Mouse (Mus musculus) lung, postnatal 10 days (tissue): ENCODE data around the gene Specc1.

Experiments used
- DNase-seq: peaks from one replicate; pipeline ENCODE4 v3.0.0; 2021

The Specc1 gene

DNA sequence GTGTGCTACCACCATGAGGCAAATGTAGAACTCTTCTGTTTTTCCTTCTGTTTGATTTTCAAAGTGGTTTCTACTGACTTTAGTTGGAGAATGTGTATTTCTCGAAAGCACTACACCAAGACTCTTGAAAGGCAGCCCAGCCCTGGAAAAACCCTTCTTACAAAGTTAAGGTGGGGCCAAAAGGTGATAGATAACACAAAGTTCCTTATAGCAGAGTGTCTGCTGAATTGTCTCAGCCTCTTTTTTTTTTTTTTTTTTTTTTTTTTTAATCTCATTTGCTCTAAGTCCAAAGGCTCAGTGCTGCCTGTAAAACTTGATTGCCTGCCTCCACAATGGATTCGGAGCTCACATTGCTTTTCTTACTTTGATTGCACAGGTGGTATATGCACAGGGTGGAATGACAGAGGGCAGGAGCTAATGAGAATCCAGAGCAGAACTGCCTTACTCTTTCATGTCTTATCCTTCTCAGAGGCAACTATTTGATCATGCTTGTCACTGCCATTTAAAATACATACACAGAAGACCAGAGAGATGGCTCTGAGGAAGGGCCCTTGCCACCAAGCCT lies 150.8 kb downstream of the Specc1 start:
- DNase-seq: no peak

DNA sequence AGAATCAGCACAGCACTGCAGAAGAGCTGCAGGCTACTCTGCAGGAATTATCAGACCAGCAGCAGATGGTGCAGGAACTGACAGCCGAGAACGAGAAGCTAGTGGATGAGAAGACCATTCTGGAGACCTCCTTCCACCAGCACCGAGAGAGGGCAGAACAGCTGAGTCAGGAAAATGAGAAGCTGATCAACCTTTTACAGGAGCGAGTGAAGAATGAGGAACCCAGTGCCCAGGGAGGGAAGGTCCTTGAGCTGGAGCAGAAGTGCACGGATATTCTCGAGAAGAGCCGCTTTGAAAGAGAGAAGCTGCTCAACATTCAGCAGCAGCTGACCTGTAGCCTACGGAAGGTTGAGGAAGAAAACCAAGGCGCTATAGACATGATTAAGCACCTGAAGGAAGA lies 162.0 kb downstream of the Specc1 start:
- DNase-seq: no peak

DNA sequence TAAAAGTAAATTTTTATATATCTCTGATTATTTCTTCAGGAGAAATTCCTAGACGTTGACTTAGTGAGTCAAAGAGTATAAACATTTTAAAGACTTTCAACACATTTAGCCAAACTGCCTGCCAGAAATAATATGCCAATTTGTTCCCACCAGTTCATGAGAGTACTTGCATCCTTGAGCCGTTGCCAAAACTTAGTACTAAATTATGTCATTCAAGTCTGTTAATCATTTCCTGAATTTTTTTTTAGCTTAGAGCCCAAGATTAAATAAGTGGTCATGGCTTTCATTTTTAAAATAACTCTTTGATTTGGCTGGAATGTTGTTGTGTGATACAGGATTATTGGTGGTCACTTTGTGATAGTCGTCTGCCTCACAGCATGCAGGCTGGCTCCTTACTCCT lies 163.3 kb downstream of the Specc1 start:
- DNase-seq: peak; percentile 28

DNA sequence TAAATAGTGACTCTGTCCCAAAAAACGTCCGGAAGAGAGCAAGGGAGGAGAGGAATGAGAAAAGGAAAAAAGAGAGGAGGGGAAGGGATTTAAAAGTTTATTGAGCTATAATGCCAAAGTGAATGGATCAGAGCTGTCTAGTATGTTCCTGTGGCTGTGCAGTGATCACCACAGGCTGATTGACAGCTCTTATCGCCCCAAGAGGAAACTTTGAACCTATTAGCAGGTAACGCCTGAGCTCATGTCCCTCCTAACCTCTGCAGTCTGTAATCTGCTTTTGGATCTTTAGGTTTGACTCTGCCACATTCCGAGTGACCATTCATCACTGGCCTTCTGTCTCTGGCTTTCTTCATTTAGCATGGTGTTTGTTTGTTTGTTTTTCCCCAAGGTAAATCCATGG lies 164.8 kb downstream of the Specc1 start:
- no peak for DNase-seq

DNA sequence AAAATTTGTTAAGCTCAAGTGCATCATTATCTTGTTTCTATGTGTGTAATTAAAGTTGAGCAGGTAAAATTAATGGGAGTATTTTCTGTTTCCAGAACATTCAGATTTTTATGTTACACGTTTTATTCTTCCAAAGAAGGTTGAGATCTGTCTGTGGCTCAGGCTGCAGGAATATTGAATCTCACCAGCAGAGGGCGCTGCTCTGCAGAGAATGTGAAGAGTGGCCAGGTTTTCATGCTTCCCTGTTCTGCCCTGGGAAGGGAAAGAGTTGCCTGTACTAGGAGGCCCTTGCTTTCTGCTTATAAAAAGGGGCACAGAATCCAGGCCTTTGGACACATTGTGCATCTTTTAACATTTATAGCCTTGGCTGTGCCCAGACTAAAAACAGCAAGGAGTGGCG lies 171.1 kb downstream of the Specc1 start:
- peak; percentile 88 for DNase-seq

DNA sequence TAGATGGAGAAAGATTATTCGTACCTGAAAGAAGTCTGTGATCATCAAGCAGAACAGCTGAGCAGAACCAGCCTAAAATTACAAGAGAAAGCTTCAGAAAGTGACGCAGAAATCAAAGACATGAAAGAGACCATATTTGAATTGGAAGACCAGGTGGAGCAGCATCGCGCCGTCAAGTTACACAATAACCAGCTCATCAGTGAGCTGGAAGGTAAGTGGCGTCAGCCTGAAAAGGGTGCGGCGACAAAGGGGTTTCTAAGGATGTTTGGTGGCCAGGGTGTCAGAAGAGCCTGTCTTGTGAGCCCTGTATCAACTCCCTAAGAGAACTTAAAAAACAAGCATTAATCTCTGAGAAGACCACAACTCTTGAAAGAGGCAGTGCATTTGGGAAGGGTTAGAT lies 171.6 kb downstream of the Specc1 start:
- DNase-seq: no peak

DNA sequence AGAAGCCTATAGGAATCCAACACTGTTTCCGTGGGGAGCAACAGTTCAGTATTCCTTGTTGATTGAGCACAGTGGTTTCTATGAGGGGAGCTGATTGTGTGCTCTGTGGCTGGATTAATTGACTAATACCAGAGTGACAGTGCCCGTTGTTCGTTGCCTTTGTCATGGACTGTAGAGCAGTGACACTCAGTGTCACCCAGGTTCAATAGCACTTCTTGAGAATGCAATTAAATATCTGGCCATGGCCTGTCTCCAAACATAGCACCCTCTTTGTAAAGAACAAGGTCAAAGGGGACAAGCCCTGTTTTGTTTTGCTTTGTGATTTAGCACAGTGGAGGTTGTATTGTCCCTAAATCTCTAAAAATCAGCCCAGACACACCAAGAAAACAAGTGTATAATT lies 173.6 kb downstream of the Specc1 start:
- DNase-seq: no peak

DNA sequence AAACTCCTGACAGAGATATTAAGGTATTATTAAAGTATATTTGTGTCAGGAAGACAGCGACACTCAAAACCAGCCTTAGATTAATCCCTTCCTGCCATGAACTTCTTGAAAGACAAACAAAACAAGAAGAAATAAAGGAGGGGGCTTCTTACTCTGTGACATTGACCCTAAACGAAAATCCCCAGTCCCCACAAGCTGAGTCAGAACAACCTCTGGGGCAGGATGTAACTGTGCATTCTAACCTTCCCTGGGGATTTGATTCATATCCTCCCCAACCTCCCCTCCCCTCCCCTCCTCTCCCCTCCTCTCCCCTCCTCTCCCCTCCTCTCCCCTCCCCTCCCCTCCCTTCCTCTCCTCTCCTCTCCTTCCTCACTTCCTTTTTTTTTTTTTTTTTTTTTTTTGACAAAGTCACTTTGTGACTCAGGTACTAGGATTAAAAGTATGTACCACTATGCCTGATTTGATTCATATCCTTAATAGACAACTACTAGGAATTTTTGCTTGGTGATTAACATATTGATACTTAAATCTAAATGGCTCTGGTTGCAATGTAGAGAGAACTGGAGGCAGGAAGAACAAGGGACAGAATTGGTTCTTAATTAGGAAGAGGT lies 174.2 kb downstream of the Specc1 start:
- no peak for DNase-seq

- DNase-seq: no peak
Measured at GRCm38 (mm10) chr11:62131601-62132000, 175.0 kb downstream of the Specc1 start.

DNA sequence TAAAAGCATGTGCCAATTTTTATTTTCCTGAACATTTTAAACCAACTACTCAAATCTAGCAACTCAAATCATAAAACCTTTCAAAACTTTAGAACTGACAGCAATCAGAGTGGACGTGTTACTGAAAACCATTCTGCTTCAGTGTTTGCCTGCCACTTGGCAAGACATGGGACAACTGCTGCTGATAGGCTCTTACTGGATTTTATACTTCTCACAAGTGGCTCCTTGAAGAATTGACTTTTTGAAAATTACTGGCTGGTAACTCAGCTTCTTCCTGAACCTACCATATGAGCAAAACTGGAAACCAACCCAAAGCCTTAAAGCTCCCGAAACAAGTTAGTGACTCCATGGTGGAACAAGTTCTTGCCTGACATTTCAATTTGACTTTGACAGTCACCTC lies 177.6 kb downstream of the Specc1 start:
- no peak for DNase-seq

DNA sequence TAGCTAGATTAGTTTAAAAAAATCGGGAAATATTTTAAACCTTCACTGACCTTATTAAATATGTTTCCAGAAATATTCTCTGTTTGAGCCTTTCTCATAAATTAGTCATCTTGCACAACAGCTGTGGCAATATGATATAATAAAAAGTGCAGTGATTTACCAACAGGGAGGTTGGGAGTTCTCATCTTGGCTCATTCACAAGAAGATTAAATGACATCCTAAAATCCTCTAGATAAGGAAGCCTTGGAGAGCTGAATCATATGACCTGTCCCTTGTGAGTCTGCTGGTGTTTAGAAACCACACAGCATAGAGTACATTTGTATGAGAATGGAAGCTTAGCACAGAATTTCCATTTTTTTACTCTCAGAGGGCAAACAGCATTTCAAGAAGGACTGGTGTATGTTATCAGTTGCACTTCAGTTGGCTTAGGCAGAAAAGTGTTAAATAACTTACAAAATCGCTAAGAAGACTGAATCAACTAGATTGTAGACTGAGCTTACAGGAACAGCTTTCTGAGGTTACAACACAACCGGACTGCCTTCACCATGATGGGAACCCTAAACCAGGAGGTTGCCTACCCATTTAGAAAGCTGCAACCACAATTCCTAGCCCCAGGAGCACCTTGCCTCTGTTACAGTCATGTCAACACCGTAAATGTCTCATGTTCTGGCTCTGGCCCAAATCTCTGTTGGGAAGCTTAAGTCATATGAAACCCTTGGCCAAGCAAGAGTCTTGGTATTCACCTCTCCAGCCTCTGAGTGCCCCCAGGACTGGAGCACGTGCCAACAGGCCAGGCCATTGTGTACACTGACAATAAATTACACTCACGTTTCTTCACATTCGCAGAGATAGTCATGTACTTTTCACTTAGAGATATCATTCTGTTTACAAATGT lies 188.9 kb downstream of the Specc1 start:
- DNase-seq: peak; percentile 29

DNA sequence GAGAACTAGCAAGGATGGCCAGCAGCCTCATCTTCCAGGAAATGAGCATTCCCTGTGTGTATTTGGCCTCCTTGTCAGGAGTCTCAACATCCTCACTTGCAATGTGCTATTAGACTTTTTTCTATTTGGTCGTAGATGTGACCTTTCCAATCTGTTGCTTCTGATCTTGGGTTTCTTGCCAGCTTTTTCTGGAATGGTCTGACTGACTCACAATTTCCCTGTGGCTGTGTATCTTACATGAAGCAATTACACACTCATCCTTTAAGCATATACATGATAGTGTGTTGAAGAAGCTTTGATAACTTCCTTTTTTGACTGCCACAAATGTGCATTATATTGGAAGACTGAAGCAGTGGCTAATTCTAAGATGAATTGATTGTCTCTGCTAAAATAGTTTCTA lies 190.1 kb downstream of the Specc1 start:
- no peak for DNase-seq

- no peak for DNase-seq
Measured at GRCm38 (mm10) chr11:62148026-62148425, 191.5 kb downstream of the Specc1 start.

DNA sequence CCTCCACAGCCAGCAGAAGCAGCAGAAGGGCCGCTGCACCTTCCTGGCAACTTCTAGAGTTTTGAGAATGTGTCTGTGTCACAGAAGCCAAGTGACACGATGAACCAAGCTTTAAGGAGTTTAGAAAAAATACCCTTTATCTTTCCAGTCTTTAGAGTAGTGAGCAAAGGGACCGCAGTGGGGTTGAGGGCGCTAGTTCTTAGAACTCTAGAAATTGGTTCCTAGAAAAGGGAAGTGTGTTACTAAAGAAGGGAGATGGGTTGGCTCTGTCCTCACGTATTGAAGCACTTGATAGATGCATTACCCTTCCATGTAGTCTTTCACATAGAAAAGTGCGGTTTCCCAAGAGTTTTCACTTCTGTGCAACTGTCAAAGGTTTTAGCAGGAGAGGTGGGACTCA lies 191.9 kb downstream of the Specc1 start:
- DNase-seq: no peak

DNA sequence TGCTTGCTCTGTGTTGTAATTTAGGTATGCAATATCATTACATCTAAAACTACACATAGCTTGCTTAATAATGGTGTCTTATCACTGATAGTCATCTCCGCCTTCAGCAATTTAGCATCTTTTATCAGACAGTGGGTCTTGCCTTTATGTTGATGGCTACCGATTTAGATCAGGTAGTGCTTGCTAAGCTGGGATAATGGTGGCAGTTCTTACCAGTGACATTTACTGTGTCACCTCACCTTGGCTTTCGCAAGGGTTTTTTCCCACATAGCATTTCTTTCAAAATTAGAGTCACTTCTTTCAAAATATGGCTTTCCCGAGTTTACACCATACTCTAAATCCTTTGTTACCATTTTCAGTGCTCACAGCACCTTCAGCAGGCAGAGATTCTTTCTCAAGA lies 196.5 kb downstream of the Specc1 start:
- DNase-seq: no peak

DNA sequence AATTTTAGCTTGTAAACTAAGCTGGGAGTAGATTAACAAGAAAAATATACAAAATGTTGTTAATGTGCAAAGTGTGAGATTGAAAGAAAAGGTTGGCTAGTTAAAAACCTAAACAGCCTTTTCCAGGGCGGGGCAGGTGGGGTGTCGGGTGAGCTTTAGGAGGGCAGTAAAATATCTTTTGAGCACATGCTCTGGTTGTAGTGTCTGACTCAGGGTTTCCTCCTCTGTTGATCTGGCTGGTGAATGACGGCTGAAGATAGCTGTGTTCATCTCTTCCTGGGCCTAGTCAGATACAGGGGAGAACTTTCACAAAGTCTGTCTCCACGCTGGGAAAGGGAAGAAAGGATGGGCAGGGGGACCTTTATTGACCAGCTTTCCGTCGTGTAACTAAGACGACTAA lies 203.2 kb downstream of the Specc1 start:
- DNase-seq: no peak

- DNase-seq: no peak
Measured at GRCm38 (mm10) chr11:62161450-62161849, 204.9 kb downstream of the Specc1 start.

GRCm38 (mm10) chr11:62164357-62164756 lies 207.8 kb downstream of the Specc1 start:
- DNase-seq: no peak

GRCm38 (mm10) chr11:62166503-62166902 lies 209.9 kb downstream of the Specc1 start:
- DNase-seq: no peak

GRCm38 (mm10) chr11:62168146-62168545 lies 211.6 kb downstream of the Specc1 start:
- no peak for DNase-seq

GRCm38 (mm10) chr11:62177395-62178113 lies 221.0 kb downstream of the Specc1 start:
- DNase-seq: no peak

GRCm38 (mm10) chr11:62180791-62181190 lies 224.2 kb downstream of the Specc1 start:
- no peak for DNase-seq

- no peak for DNase-seq
Measured at GRCm38 (mm10) chr11:62184900-62185299, 228.3 kb downstream of the Specc1 start.

DNA sequence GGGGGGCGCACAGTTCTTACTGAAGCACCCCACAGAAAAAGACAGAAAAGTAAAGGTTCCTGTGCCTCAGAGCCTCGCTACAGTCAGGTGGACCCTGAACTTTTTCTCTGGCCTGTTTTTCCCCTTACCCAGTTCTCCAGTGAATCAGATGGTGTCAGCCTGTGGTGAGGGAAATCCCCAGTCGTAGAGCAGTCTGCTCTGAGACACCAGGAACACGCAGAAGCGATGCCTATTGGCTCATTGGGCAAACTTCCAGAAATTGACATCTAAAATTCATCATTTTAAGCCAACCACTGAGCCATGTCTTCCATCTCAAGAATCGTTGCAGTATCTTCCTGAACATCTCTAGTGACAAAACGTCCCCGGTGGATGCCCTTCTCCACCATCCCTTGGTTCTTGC lies 230.5 kb downstream of the Specc1 start:
- no peak for DNase-seq
